Mouse (Mus musculus): ENCODE data around the gene Tubg1. TPM values are rescaled to one million over a fixed set of nuclear protein-coding genes. Genes with fewer than 3 reads are reported as not detected.

Gene Tubg1
- polyA plus RNA-seq, 1 experiment from 2014 or later = 20.8 TPM

DNA sequence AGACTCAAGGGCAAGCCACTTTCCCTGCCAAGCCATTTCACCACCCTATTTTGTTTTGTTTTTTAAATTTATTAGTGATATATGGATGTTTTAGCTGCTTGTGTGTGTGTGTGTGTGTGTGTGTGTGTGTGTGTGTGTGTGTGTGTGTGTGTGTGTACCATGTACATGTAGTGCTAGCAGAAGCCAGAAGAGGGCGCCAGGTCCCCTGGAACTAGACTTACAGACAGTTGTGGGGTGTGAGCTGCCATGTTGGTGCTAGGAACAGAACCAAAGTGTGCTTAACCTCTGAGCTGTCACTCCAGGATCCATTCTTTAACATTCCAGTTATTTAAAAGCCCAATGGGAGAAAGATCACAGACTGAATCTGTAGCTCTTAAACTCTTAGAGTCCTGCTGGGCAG is 7.3 kb downstream of the Tubg1 start:
- Histone ChIP-seq H3K27me3 (ENCODE audit: insufficient read depth, low read length) (no peaks in the 10 kb centered on the region), H3K36me3 (replicated peaks; ENCODE audit: insufficient read depth, low read length) (peaks cover 10% of the 10 kb centered on the region), H3K9me3 (ENCODE audit: low read length) (no peaks in the 10 kb centered on the region), H3K9ac (replicated peaks) (no peak overlapping the region), H3K4me2 (ENCODE audit: low read depth, low read length) (no peak overlapping the region), H3K27ac (ENCODE audit: low read depth) (no peak overlapping the region), H3K4me3 (ENCODE audit: low read depth, low read length) (no peak overlapping the region), H3K4me1 (ENCODE audit: insufficient read depth) (peaks cover 3% of the 10 kb centered on the region; the same call in 1 of the 2 replicates)
- DNase-seq = no peak
- 82% methylated on average over 1 of the region's 1 CpGs for WGBS (ENCODE audit: insufficient replicate concordance)
- no peak for TF ChIP-seq EP300 (IDR thresholded peaks at IDR 0.05; ENCODE audit: low read depth)
- peak; percentile 41; the same call in 1 of the 2 replicates for TF ChIP-seq CTCF (IDR thresholded peaks at IDR 0.05; ENCODE audit: low read depth)
- ATAC-seq = no peak

DNA sequence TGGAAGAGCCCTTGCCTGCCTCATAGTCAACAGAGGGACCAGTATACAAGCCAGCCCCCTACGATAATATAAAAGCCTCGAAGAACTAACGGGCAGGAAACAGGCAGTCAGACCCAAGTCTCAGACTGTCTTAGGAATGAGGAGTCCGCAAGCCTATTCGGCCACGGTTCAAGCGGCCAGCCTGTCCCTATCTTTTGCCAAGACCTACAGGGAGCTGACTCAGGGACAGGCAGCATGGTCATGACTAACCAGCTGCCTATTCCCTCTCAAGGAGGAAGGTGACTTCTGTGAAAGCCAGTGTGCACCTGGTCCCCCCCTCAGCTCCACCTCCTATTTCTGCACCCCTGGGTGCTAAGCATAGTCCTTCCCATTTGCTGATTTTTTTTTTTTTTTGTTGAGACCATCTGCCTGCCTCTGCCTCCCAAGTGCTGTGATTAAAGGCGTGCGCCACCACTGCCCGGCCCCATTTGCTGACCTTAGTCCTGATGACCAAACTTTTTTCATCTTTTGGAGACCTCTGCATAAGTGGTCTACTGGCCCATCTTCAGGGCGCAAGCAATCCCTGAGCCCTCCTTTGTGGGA is 9.3 kb downstream of the Tubg1 start:
- Histone ChIP-seq H3K9me3 (ENCODE audit: low read length) (no peaks in the 10 kb centered on the region), H3K4me2 (ENCODE audit: low read depth, low read length) (no peak overlapping the region), H3K27ac (ENCODE audit: low read depth) (no peak overlapping the region), H3K4me1 (ENCODE audit: insufficient read depth) (peaks cover 5% of the 10 kb centered on the region; the same call in 1 of the 2 replicates), H3K36me3 (replicated peaks; ENCODE audit: insufficient read depth, low read length) (peaks cover 10% of the 10 kb centered on the region), H3K27me3 (ENCODE audit: insufficient read depth, low read length) (no peaks in the 10 kb centered on the region), H3K9ac (replicated peaks) (no peak overlapping the region), H3K4me3 (ENCODE audit: low read depth, low read length) (no peak overlapping the region)
- TF ChIP-seq EP300 (IDR thresholded peaks at IDR 0.05; ENCODE audit: low read depth) (no peak), CTCF (IDR thresholded peaks at IDR 0.05; ENCODE audit: low read depth) (no peak)
- DNase-seq = no peak
- ATAC-seq = no peak
- WGBS (ENCODE audit: insufficient replicate concordance) = 75% methylated on average over 11 of the region's 11 CpGs

DNA sequence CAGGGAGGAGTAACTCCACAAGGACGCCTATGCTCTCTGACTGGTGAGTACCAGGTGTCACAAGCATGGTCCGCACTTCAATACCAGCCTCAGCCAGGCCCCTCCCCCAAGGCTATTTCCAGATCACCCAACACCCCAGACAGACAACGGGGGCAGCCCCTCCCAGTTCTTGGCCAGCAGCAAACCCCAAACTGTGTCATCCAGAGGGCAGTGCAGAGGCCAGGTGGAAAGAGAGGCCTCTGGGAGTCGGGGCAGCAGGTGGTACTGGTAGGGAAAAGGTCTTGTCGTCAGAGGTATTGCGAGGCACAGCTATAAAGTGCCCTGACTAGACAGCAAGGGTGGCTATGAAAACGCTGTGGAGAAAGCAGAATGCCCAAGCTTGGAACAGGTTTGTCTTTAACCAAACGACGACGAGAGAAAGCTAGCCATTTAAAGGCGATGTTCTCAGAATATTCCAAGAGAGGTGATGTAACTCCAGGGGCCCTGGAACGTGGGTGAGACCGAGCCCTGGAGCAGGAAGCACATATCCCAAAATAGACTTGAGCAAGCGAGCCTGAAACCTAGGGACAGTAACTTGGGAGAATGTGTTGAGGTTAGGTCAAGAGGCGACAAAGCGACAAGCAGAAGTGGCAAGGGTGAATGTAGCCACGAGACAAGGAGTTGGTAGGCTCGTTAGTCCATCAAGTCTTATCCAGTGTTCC is 10.5 kb downstream of the Tubg1 start:
- no peak for TF ChIP-seq EP300 (IDR thresholded peaks at IDR 0.05; ENCODE audit: low read depth)
- no peak for TF ChIP-seq CTCF (IDR thresholded peaks at IDR 0.05; ENCODE audit: low read depth)
- Histone ChIP-seq H3K9ac (replicated peaks) (no peak overlapping the region), H3K4me1 (ENCODE audit: insufficient read depth) (peaks cover 5% of the 10 kb centered on the region; the same call in 1 of the 2 replicates), H3K27ac (ENCODE audit: low read depth) (no peak overlapping the region), H3K9me3 (ENCODE audit: low read length) (no peaks in the 10 kb centered on the region), H3K4me3 (ENCODE audit: low read depth, low read length) (no peak overlapping the region), H3K27me3 (ENCODE audit: insufficient read depth, low read length) (no peaks in the 10 kb centered on the region), H3K36me3 (replicated peaks; ENCODE audit: insufficient read depth, low read length) (peaks cover 10% of the 10 kb centered on the region), H3K4me2 (ENCODE audit: low read depth, low read length) (no peak overlapping the region)
- ATAC-seq (peak; percentile 68), DNase-seq (peak; percentile 55)
- WGBS (ENCODE audit: insufficient replicate concordance) = 41% methylated on average over 18 of the region's 18 CpGs

DNA sequence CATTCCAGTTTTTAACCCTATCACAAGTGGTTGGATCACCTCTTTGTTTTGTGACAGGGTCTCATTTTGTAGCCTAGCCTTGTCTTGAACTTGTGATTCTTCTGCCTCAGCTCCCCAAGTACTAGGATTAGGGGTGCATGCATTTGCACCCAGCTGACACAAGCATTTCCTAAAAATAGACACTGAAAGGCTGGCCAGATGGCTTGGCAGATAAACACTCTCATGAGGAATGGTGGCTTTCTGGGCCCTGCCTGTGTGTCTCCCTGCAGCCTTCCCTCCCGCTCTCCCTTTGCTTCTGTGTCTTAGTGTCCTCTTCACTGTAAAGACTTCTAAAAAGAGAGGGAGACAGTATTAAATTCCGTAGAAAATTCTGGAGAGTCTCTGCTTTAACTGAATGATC is 11.4 kb downstream of the Tubg1 start:
- Histone ChIP-seq H3K27ac (ENCODE audit: low read depth) (no peak overlapping the region), H3K4me1 (ENCODE audit: insufficient read depth) (peaks cover 5% of the 10 kb centered on the region; the same call in 1 of the 2 replicates), H3K9me3 (ENCODE audit: low read length) (no peaks in the 10 kb centered on the region), H3K36me3 (replicated peaks; ENCODE audit: insufficient read depth, low read length) (peaks cover 6% of the 10 kb centered on the region), H3K27me3 (ENCODE audit: insufficient read depth, low read length) (no peaks in the 10 kb centered on the region), H3K9ac (replicated peaks) (no peak overlapping the region), H3K4me3 (ENCODE audit: low read depth, low read length) (no peak overlapping the region), H3K4me2 (ENCODE audit: low read depth, low read length) (no peak overlapping the region)
- no peak for TF ChIP-seq CTCF (IDR thresholded peaks at IDR 0.05; ENCODE audit: low read depth)
- TF ChIP-seq EP300 (IDR thresholded peaks at IDR 0.05; ENCODE audit: low read depth) = no peak
- DNase-seq (no peak), ATAC-seq (no peak)
- WGBS (ENCODE audit: insufficient replicate concordance) = 69% methylated on average over 2 of the region's 2 CpGs

DNA sequence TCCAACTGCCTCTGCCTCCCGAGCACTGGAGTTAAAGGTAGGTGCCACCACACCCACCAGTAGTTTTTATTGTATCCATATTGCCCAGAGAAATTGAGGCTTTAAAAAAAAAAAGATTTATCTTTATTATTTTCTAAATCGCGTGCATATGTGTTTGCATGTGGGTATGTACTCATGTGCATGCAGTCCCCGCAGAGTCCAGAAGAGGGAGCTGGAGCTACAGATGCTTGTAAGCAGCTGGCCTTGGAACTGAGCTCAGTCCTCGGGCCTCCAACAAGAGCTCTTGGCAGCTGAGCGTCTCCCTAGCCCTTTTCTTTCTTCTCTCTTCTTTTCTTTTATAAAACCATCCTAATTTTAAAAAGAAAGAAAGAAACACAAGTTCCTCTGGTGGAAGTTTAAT is 12.0 kb downstream of the Tubg1 start:
- no peak overlapping the region for H3K9ac ChIP-seq (replicated peaks)
- H3K4me2 ChIP-seq (ENCODE audit: low read depth, low read length) = no peak overlapping the region
- H3K9me3 ChIP-seq (ENCODE audit: low read length) = no peaks in the 10 kb centered on the region
- no peaks in the 10 kb centered on the region for H3K27me3 ChIP-seq (ENCODE audit: insufficient read depth, low read length)
- peak; percentile 60 for TF ChIP-seq CTCF (IDR thresholded peaks at IDR 0.05; ENCODE audit: low read depth)
- TF ChIP-seq EP300 (IDR thresholded peaks at IDR 0.05; ENCODE audit: low read depth) = no peak
- no peak for ATAC-seq
- peaks cover 1% of the 10 kb centered on the region; the same call in 1 of the 2 replicates for H3K36me3 ChIP-seq (replicated peaks; ENCODE audit: insufficient read depth, low read length)
- peak; percentile 66 for DNase-seq
- peaks cover 5% of the 10 kb centered on the region; the same call in 1 of the 2 replicates for H3K4me1 ChIP-seq (ENCODE audit: insufficient read depth)
- no peak overlapping the region for H3K27ac ChIP-seq (ENCODE audit: low read depth)
- 86% methylated on average over 6 of the region's 6 CpGs for WGBS (ENCODE audit: insufficient replicate concordance)
- no peak overlapping the region for H3K4me3 ChIP-seq (ENCODE audit: low read depth, low read length)

DNA sequence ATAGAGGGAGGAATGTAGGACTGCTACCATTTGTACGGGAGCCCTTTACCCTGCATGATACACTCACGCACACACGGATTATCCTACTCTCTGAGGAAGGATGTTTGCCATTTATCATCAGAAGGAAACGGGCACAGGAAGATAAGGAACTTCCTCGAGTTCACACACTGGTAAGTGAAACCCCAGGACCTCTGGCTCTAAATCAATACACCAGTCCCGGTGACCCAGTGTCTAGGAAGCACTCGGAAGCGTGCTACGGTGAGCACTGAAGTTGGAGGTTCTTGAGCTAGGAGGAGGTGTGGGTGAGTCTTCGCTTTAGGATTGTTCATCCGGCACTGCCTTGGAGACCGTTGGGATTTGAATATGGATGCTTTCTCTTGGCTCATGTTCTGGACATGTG is 13.3 kb downstream of the Tubg1 start:
- H3K4me1 ChIP-seq (ENCODE audit: insufficient read depth) = peaks cover 5% of the 10 kb centered on the region; the same call in 1 of the 2 replicates
- DNase-seq (no peak), ATAC-seq (no peak)
- H3K36me3 ChIP-seq (replicated peaks; ENCODE audit: insufficient read depth, low read length) = no peaks in the 10 kb centered on the region
- 32% methylated on average over 12 of the region's 12 CpGs for WGBS (ENCODE audit: insufficient replicate concordance)
- H3K4me3 ChIP-seq (ENCODE audit: low read depth, low read length) = no peak overlapping the region
- TF ChIP-seq CTCF (IDR thresholded peaks at IDR 0.05; ENCODE audit: low read depth) (no peak), EP300 (IDR thresholded peaks at IDR 0.05; ENCODE audit: low read depth) (no peak)
- no peaks in the 10 kb centered on the region for H3K9me3 ChIP-seq (ENCODE audit: low read length)
- H3K27me3 ChIP-seq (ENCODE audit: insufficient read depth, low read length) = no peaks in the 10 kb centered on the region
- H3K27ac ChIP-seq (ENCODE audit: low read depth) = no peak overlapping the region
- no peak overlapping the region for H3K9ac ChIP-seq (replicated peaks)
- H3K4me2 ChIP-seq (ENCODE audit: low read depth, low read length) = no peak overlapping the region
